Mouse (Mus musculus) left cerebral cortex, adult 2 months (tissue): ENCODE data around the gene Tpsg1. TPM values are rescaled to one million over a fixed set of nuclear protein-coding genes. Genes with fewer than 3 reads are reported as not detected.

Experiments used
- DNase-seq, 2 experiments: peaks; one replicate each; pipeline ENCODE4 v3.0.0; 2021 to 2022; ENCODE audit warnings: low spot score in 2 of 2, mixed read lengths in 1 of 2; ENCODE audit errors: extremely low spot score in 1 of 2
- H3K27ac ChIP-seq: fragments of 200-600 bp; 2 replicates; pipeline ENCODE4 v1.8.1; 2022
- H3K4me3 ChIP-seq: fragments of 200-600 bp; 2 replicates; pipeline ENCODE4 v1.8.1; 2022
- CTCF ChIP-seq: fragments of 200-600 bp; IDR thresholded peaks from 2 replicates; pipeline ENCODE4 v1.8.1; 2022; ENCODE audit warnings: antibody characterized with exemption, mild to moderate bottlenecking, moderate library complexity
- intact Hi-C: fragments of 180-260 bp; cut with DNase I; formaldehyde crosslinking; loops from one replicate; pipeline ENCODE4 v1.15.1; 2025
- total RNA-seq, 2 experiments: library from RNA; stranded (reverse); gene quantifications; 2 replicates each; pipeline ENCODE4 v1.2.3; 2021

The Tpsg1 gene
- total RNA-seq, 2 experiments from 2014 or later, result not detected

GRCm38 (mm10) chr17:25410180-25410579 lies 41.1 kb downstream of the Tpsg1 start:
- intact Hi-C loops, result loop anchor here (2.0 kb wide), 1 partner anchor 23 kb away; the partner anchor contains the start of gene Cacna1h
- no peak for DNase-seq
- no peak for TF ChIP-seq CTCF
- H3K4me3 ChIP-seq, result no peak overlapping the region
- no peak overlapping the region for H3K27ac ChIP-seq

DNA sequence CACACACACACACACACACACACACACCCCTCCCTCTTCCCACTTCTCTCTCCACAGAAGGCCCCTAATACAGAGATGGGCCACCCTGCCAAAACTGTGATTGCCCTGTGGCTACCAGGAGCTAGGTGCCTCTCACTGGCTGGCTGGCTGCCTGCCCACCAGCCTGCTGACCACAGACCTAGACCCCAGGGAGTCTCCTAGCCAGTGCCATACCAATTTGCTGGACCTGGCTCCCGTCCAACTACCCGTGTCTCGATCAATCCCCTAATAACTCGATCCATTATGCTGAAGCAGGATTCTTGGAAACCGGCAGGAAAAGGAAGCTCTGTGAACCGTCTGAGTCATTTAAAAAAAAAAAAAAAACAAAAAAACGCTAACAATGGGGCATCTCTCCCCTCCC lies 41.7 kb downstream of the Tpsg1 start:
- peak overlapping the region; percentile 59; the same call in 1 of the 2 replicates for H3K27ac ChIP-seq
- no peak for TF ChIP-seq CTCF
- intact Hi-C loops, result loop anchor here (2.0 kb wide), 1 partner anchor 22 kb away; the partner anchor contains the start of gene Cacna1h
- DNase-seq, result no peak
- no peak overlapping the region for H3K4me3 ChIP-seq

DNA sequence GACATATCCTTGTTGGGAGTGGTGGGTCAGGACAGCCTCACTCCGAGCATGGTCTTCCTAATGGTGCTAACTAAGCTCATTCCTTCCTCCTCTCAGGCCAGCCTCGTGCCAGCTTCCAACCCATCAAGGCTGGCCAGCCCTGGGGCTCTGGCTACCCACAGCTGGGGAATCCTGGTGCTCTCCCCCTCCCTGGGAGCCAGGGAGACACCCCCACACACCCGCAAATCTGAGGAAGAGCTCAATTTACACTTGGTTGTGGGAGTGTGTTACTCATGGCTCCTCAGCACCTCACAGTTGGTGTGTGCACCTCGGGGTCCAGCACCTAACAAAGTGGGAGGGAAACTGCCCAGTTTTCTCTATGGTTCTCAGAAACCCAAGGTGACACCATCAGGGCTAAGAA lies 42.2 kb downstream of the Tpsg1 start:
- no peak for TF ChIP-seq CTCF
- intact Hi-C loops, result loop anchor here (2.0 kb wide), 1 partner anchor 22 kb away; the partner anchor contains the start of gene Cacna1h
- DNase-seq, result peak; percentile 37 to 61
- H3K27ac ChIP-seq, result 0 out of 2 replicates have a peak overlapping the region, but pooled peaks have one; percentile 33
- no peak overlapping the region for H3K4me3 ChIP-seq

GRCm38 (mm10) chr17:25414209-25414608 lies 45.1 kb downstream of the Tpsg1 start:
- DNase-seq, result no peak
- TF ChIP-seq CTCF, result no peak
- H3K27ac ChIP-seq, result no peak overlapping the region
- intact Hi-C loops, result no loop called here
- no peak overlapping the region for H3K4me3 ChIP-seq

- Histone ChIP-seq H3K4me3 (no peak overlapping the region), H3K27ac (no peak overlapping the region)
- TF ChIP-seq CTCF, result no peak
- DNase-seq, result no peak
- intact Hi-C loops, result no loop called here
Measured at GRCm38 (mm10) chr17:25414917-25415316, 45.8 kb downstream of the Tpsg1 start.

- intact Hi-C loops, result no loop called here
- no peak for TF ChIP-seq CTCF
- Histone ChIP-seq H3K4me3 (no peak overlapping the region), H3K27ac (no peak overlapping the region)
- DNase-seq, result no peak
Measured at GRCm38 (mm10) chr17:25415421-25415913, 46.4 kb downstream of the Tpsg1 start.

DNA sequence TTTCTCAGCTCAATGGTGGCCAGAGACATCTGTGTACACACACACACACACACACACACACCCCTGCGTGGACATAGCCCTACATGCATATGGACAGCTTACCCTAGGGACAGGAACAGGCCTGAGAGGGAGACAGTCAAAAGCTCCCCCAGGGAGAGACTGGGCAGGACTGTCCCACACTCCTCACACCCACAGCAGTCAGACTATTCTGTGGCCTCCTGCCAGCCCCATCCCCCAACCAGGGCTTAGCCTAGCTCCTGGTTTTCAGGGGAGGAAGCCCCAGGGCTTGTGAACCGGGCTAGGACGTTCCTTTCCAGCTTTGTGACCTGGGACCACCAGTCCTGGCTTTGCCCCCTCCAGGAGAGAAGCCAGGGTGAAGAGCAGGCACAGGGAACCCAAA lies 47.1 kb downstream of the Tpsg1 start:
- intact Hi-C loops, result no loop called here
- no peak for TF ChIP-seq CTCF
- Histone ChIP-seq H3K27ac (no peak overlapping the region), H3K4me3 (no peak overlapping the region)
- no peak for DNase-seq

DNA sequence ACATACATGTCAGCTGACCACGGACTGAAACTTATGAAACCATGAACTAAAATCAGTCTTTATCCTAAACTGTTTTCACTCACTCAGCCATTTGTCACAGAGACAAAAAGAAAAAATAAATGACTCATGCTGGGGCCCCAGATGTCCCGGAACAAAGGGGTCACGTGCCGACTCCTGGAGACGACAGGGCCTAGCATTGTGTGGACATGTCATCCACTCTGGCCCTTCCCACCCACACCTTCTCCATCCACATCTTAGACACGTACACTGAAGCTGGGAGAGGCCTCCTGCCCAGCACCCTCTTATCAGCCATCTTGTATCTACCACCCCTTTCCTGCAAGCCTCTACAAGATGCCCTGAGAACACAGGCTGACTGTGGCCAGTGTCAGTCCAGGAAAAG lies 48.9 kb downstream of the Tpsg1 start:
- no peak for TF ChIP-seq CTCF
- no peak overlapping the region for H3K27ac ChIP-seq
- intact Hi-C loops, result no loop called here
- H3K4me3 ChIP-seq, result no peak overlapping the region
- no peak for DNase-seq

GRCm38 (mm10) chr17:25418926-25419325 lies 49.9 kb downstream of the Tpsg1 start:
- H3K27ac ChIP-seq, result no peak overlapping the region
- DNase-seq, result peak in 1 of 2 experiments; percentile 63
- intact Hi-C loops, result no loop called here
- TF ChIP-seq CTCF, result no peak
- H3K4me3 ChIP-seq, result no peak overlapping the region

DNA sequence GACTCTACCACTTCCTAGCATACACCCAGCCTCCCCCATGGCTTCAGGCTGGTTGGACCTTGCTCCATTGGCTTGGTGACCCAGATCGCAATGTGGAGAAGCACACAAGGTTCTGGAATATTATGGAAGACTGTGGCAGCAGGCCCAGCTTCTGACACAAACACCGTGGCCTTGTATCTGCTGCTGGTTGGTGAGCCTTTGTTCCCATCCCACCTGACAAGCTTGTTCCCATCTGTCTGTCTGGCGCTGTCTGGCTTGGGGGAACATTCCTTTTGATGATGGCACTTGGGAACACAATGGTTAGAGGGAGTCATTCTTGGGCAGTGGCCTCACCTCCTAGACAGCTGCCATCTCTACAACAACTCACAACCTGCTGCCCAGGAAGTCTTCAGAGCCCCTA lies 51.9 kb downstream of the Tpsg1 start:
- no peak for TF ChIP-seq CTCF
- no peak for DNase-seq
- Histone ChIP-seq H3K4me3 (no peak overlapping the region), H3K27ac (no peak overlapping the region)
- intact Hi-C loops, result no loop called here

Other genes with a start within 250 kb of the Tpsg1 start
- gene Ptx4, start 248.5 kb upstream of the Tpsg1 start, total RNA-seq, result under 1 TPM; 0.33 to 0.63 TPM
- 10 to 100 TPM; 48.5 to 53.9 TPM for gene Clcn7, start 235.9 kb upstream of the Tpsg1 start, total RNA-seq
- under 1 TPM in 1 of 2 experiments, not detected in 1; 0.14 TPM for gene Ccdc154, start 206.8 kb upstream of the Tpsg1 start, total RNA-seq
- not detected for gene Gm38655, start 193.8 kb upstream of the Tpsg1 start, total RNA-seq
- gene BC003965, start 184.7 kb upstream of the Tpsg1 start, total RNA-seq, result 10 to 100 TPM; 20.2 to 20.8 TPM
- gene Unkl, start 180.9 kb upstream of the Tpsg1 start, total RNA-seq, result 10 to 100 TPM; 39.0 to 40.7 TPM
- gene Gnptg, start 129.1 kb upstream of the Tpsg1 start, total RNA-seq, result 10 to 100 TPM; 78.1 to 81.4 TPM
- gene Tsr3, start 129.1 kb upstream of the Tpsg1 start, total RNA-seq, result 10 to 100 TPM; 24.6 to 25.9 TPM
- 10 to 100 TPM; 14.8 to 29.8 TPM for gene Baiap3, start 112.9 kb upstream of the Tpsg1 start, total RNA-seq
- 100 to 1,000 TPM; 215 to 223 TPM for gene Ube2i, start 94.7 kb upstream of the Tpsg1 start, total RNA-seq
- gene Prss34, start 70.9 kb upstream of the Tpsg1 start, total RNA-seq, result not detected
- gene Prss28, start 60.6 kb upstream of the Tpsg1 start, total RNA-seq, result not detected
- not detected for gene Prss29, start 50.6 kb upstream of the Tpsg1 start, total RNA-seq
- gene Tpsab1, start 23.7 kb upstream of the Tpsg1 start, total RNA-seq, result not detected
- gene Tpsb2, start 3.0 kb upstream of the Tpsg1 start, total RNA-seq, result not detected
- gene Cacna1h, start 64.5 kb downstream of the Tpsg1 start, total RNA-seq, result 10 to 100 TPM; 45.2 to 48.0 TPM
- 1 to 10 TPM; 2.1 to 2.4 TPM for gene Tekt4, start 85.3 kb downstream of the Tpsg1 start, total RNA-seq
- under 1 TPM; 0.18 to 0.21 TPM for gene Sstr5, start 128.0 kb downstream of the Tpsg1 start, total RNA-seq
- gene Sox8, start 201.4 kb downstream of the Tpsg1 start, total RNA-seq, result 10 to 100 TPM; 55.3 to 66.9 TPM
- 10 to 100 TPM; 22.0 to 25.4 TPM for gene Lmf1, start 209.8 kb downstream of the Tpsg1 start, total RNA-seq